Mouse (Mus musculus) embryonic facial prominence, embryonic 11.5 days (tissue): ENCODE results near the gene Atp6v1a. TPM values are rescaled to one million over a fixed set of nuclear protein-coding genes. Genes with fewer than 3 reads are reported as not detected.

Experiments
- ATAC-seq: fragments of 200-750 bp; cut with Nextera tagmentation; replicated peaks from 2 replicates; pipeline ENCODE4 v1.8.0; 2017; ENCODE audit warnings: low read depth; ENCODE audit not compliant: insufficient number of reproducible peaks, low FRiP score, low TSS enrichment
- DNase-seq: peaks from one replicate; pipeline ENCODE4 v3.0.0-alpha.2; 2015; ENCODE audit warnings: low spot score
- H3K27ac ChIP-seq: fragments of 300-500 bp; sonication (generic); replicated peaks from 2 replicates; pipeline ENCODE4 v1.5.1; 2014; ENCODE audit warnings: mild to moderate bottlenecking, low read depth, low read length, control low read depth
- H3K27me3 ChIP-seq: fragments of 300-500 bp; sonication (generic); 2 replicates; pipeline ENCODE4 v1.6.1; 2014; ENCODE audit warnings: mild to moderate bottlenecking, low read length, moderate library complexity, mixed read lengths; ENCODE audit not compliant: control insufficient read depth, insufficient read depth
- H3K36me3 ChIP-seq: fragments of 300-500 bp; sonication (generic); replicated peaks from 2 replicates; pipeline ENCODE4 v1.6.1; 2014; ENCODE audit warnings: low read depth, mild to moderate bottlenecking, low read length, moderate library complexity, mixed read lengths; ENCODE audit not compliant: control insufficient read depth, insufficient read depth
- H3K4me1 ChIP-seq: fragments of 300-500 bp; sonication (generic); 2 replicates; pipeline ENCODE4 v1.6.1; 2014; ENCODE audit warnings: low read length, mixed read lengths; ENCODE audit not compliant: control insufficient read depth, insufficient read depth
- H3K4me2 ChIP-seq: fragments of 300-500 bp; sonication (generic); 2 replicates; pipeline ENCODE4 v1.6.1; 2014; ENCODE audit warnings: low read depth, mild to moderate bottlenecking, control low read depth, low read length, moderate library complexity
- H3K4me3 ChIP-seq: fragments of 300-500 bp; sonication (generic); 2 replicates; pipeline ENCODE4 v1.5.1; 2014; ENCODE audit warnings: low read depth, low read length, control low read depth
- H3K9ac ChIP-seq: fragments of 300-500 bp; sonication (generic); replicated peaks from 2 replicates; pipeline ENCODE4 v1.6.1; 2014; ENCODE audit warnings: mild to moderate bottlenecking, control low read depth, low read length
- H3K9me3 ChIP-seq: fragments of 300-500 bp; sonication (generic); replicated peaks from 2 replicates; pipeline ENCODE4 v1.6.1; 2016; ENCODE audit warnings: mild to moderate bottlenecking, low read length, inconsistent platforms, mixed read lengths; ENCODE audit not compliant: control insufficient read depth
- WGBS: fragments of 180-500 bp; shearing (Covaris S2); extraction: QIAGEN DNeasy Blood & Tissue Kit; methylation state at CpG from one replicate; pipeline ENCODE4 v1.1.7; 2014; 5-methylcytosine and 5-hydroxymethylcytosine counted together
- polyA plus RNA-seq: library from polyadenylated mRNA; unstranded; fragments of >200 nt; fragmentation: Nextera tagmentation; extraction: Ambion mirVana; gene quantifications from 2 replicates; pipeline ENCODE4 v1.2.1, GENCODE M21; 2014

The Atp6v1a gene
- polyA plus RNA-seq, 1 experiment from 2014 or later, result 61.9 TPM

- ATAC-seq, result no peak
- 91% methylated on average over 6 of the region's 6 CpGs for WGBS
- no peaks in the 10 kb centered on the region for H3K4me1 ChIP-seq
These were observed 17.4 kb downstream of the Atp6v1a start for GRCm38 (mm10) chr16:44122122-44122521.

GRCm38 (mm10) chr16:44119753-44120501, 19.6 kb downstream of the Atp6v1a start:
- 0 out of 2 replicates have a peak, but pooled peaks cover 2% of the 10 kb centered on the region for H3K36me3 ChIP-seq
- H3K4me2 ChIP-seq, result no peak overlapping the region
- no peak overlapping the region for H3K4me3 ChIP-seq
- ATAC-seq (no peak), DNase-seq (no peak)
- no peak overlapping the region for H3K27ac ChIP-seq
- no peaks in the 10 kb centered on the region for H3K27me3 ChIP-seq
- H3K9me3 ChIP-seq, result no peaks in the 10 kb centered on the region
- H3K4me1 ChIP-seq, result no peaks in the 10 kb centered on the region
- H3K9ac ChIP-seq, result no peak overlapping the region
- WGBS, result 87% methylated on average over 7 of the region's 7 CpGs

More at GRCm38 (mm10) chr16:44122122-44122521, 17.4 kb downstream of the Atp6v1a start:
- DNase-seq, result no peak
- Histone ChIP-seq H3K36me3 (no peaks in the 10 kb centered on the region), H3K27me3 (no peaks in the 10 kb centered on the region), H3K4me3 (no peak overlapping the region), H3K4me2 (no peak overlapping the region), H3K9me3 (no peaks in the 10 kb centered on the region), H3K9ac (no peak overlapping the region), H3K27ac (no peak overlapping the region)

GRCm38 (mm10) chr16:44109002-44109401, 30.5 kb downstream of the Atp6v1a start:
- H3K4me3 ChIP-seq, result no peak overlapping the region
- ATAC-seq (no peak), DNase-seq (no peak)
- H3K36me3 ChIP-seq, result peaks cover 4% of the 10 kb centered on the region
- H3K9me3 ChIP-seq, result no peaks in the 10 kb centered on the region
- no peak overlapping the region for H3K27ac ChIP-seq
- no peaks in the 10 kb centered on the region for H3K27me3 ChIP-seq
- no peak overlapping the region for H3K4me2 ChIP-seq
- WGBS, result 84% methylated on average over 4 of the region's 4 CpGs
- H3K4me1 ChIP-seq, result no peaks in the 10 kb centered on the region
- H3K9ac ChIP-seq, result no peak overlapping the region

GRCm38 (mm10) chr16:44105211-44105610, 34.3 kb downstream of the Atp6v1a start:
- no peak for ATAC-seq
- peaks cover 4% of the 10 kb centered on the region for H3K36me3 ChIP-seq

GRCm38 (mm10) chr16:44103806-44104766, 35.4 kb downstream of the Atp6v1a start:
- 88% methylated on average over 18 of the region's 18 CpGs for WGBS
- no peak for DNase-seq
- Histone ChIP-seq H3K27me3 (no peaks in the 10 kb centered on the region), H3K4me2 (no peak overlapping the region), H3K4me1 (no peaks in the 10 kb centered on the region), H3K36me3 (peaks cover 1% of the 10 kb centered on the region), H3K4me3 (no peak overlapping the region), H3K27ac (no peak overlapping the region), H3K9me3 (no peaks in the 10 kb centered on the region), H3K9ac (no peak overlapping the region)
- no peak for ATAC-seq

More at GRCm38 (mm10) chr16:44105211-44105610, 34.3 kb downstream of the Atp6v1a start:
- H3K4me3 ChIP-seq, result no peak overlapping the region
- H3K9ac ChIP-seq, result no peak overlapping the region
- H3K27me3 ChIP-seq, result no peaks in the 10 kb centered on the region
- DNase-seq, result no peak
- H3K9me3 ChIP-seq, result no peaks in the 10 kb centered on the region
- WGBS, result 95% methylated on average over 2 of the region's 2 CpGs
- no peak overlapping the region for H3K27ac ChIP-seq
- H3K4me2 ChIP-seq, result no peak overlapping the region
- H3K4me1 ChIP-seq, result no peaks in the 10 kb centered on the region

GRCm38 (mm10) chr16:44102925-44103324, 36.6 kb downstream of the Atp6v1a start:
- no peak for DNase-seq

GRCm38 (mm10) chr16:44101181-44101710, 38.3 kb downstream of the Atp6v1a start:
- H3K9ac ChIP-seq, result no peak overlapping the region
- no peaks in the 10 kb centered on the region for H3K27me3 ChIP-seq
- no peaks in the 10 kb centered on the region for H3K9me3 ChIP-seq
- no peak for DNase-seq
- H3K4me1 ChIP-seq, result no peaks in the 10 kb centered on the region
- H3K4me3 ChIP-seq, result no peak overlapping the region
- H3K27ac ChIP-seq, result no peak overlapping the region
- no peak overlapping the region for H3K4me2 ChIP-seq
- no peak for ATAC-seq
- 92% methylated on average over 12 of the region's 12 CpGs for WGBS
- H3K36me3 ChIP-seq, result peaks cover 7% of the 10 kb centered on the region

More at GRCm38 (mm10) chr16:44102925-44103324, 36.6 kb downstream of the Atp6v1a start:
- Histone ChIP-seq H3K36me3 (peaks cover 5% of the 10 kb centered on the region), H3K9me3 (no peaks in the 10 kb centered on the region), H3K27me3 (no peaks in the 10 kb centered on the region), H3K27ac (no peak overlapping the region), H3K9ac (no peak overlapping the region), H3K4me2 (no peak overlapping the region), H3K4me1 (no peaks in the 10 kb centered on the region), H3K4me3 (no peak overlapping the region)
- no peak for ATAC-seq
- WGBS, result 94% methylated on average over 2 of the region's 2 CpGs
